Mouse (Mus musculus): ENCODE data around the gene Poc1a. TPM values are rescaled to one million over a fixed set of nuclear protein-coding genes. Genes with fewer than 3 reads are reported as not detected.

Poc1a gene
- total and polyA plus RNA-seq, 3 experiments: 24.5 to 46.7 (median 31.9) TPM

DNA sequence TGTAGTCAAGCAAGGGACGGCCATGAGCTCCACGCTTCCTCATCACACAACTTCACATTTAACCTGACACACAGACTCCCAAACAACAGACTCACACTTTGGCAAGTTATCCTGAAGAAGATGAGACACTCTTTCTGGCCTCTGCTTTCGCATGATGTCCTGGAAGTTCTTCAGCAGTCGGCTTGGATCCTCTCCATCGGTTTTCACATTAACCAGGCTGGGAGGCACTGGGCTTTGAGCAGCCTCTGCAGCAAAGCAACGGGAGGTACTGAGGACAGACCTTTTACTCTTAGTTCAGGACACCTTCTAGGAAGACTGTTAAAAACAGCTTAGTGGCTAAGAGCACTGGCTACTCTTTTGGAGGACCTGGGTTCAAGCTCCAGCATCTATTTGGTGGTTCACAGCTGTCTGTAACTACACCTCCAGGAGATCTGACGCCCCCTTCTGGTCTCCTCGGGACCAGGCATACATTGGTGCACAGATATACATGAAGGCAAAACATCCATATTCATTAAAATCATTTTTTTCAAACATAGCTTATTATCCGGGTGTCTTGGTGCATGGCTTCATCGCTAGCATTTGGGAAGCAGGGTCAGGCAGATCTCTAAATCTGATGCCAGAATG lies 39.2 kb upstream of the Poc1a start:
- no peak overlapping the region for H3K9ac ChIP-seq (ENCODE audit: insufficient read depth, low read depth)
- H3K4me3 ChIP-seq (replicated peaks in 1 of 3; ENCODE audit: low read depth in 2 of 3, low read length in 2 of 3, poor library complexity in 1 of 3): no peak overlapping the region
- H3K4me2 ChIP-seq (ENCODE audit: insufficient read depth, low read depth, poor library complexity, severe bottlenecking): no peak overlapping the region
- H3K36me3 ChIP-seq (replicated peaks in 1 of 2; ENCODE audit: control insufficient read depth in 1 of 2, insufficient read depth in 1 of 2, low read length in 1 of 2): peaks cover 61 to 81% of the 10 kb centered on the region in 2 experiments
- no peaks in the 10 kb centered on the region for H3K27me3 ChIP-seq (replicated peaks)
- H3K9me3 ChIP-seq (replicated peaks; ENCODE audit: low read length): no peaks in the 10 kb centered on the region
- H3K4me1 ChIP-seq (ENCODE audit: control insufficient read depth in 1 of 2, insufficient read depth in 2 of 2): peaks cover 0 to 13% of the 10 kb centered on the region in 2 experiments; a peak in 2 of 4 replicates
- no peak for DNase-seq (ENCODE audit: extremely low read depth)
- H3K79me2 ChIP-seq (replicated peaks; ENCODE audit: control insufficient read depth, extremely low read depth, insufficient read depth, poor library complexity, severe bottlenecking): peaks cover 5% of the 10 kb centered on the region; the same call in 1 of the 2 replicates
- H3K27ac ChIP-seq (ENCODE audit: insufficient read depth, low read depth): no peak overlapping the region
- in situ Hi-C loops (cut with MboI; ENCODE audit: low pct_ligation_motif_present, low pct_unique_long_range_greater_than_20kb, low sequenced_read_pairs): no loop called here
- TF ChIP-seq SMC3 (IDR thresholded peaks at IDR 0.05; ENCODE audit: low read depth, low read length): peak; percentile 21; the same call in 1 of the 2 replicates
- no peak for TF ChIP-seq E2F4 (IDR thresholded peaks at IDR 0.05; ENCODE audit: insufficient replicate concordance, low read depth, low read length)
- peak in 1 of 2 experiments; percentile 38; a peak in 2 of 4 replicates for TF ChIP-seq CTCF (conservative IDR thresholded peaks at IDR 0.05 in 1 of 2, IDR thresholded peaks at IDR 0.05 in 1 of 2; ENCODE audit: low read depth in 2 of 2, low read length in 2 of 2)
- no peak for TF ChIP-seq ELF1 (IDR thresholded peaks at IDR 0.05; ENCODE audit: low read depth, low read length)
- TF ChIP-seq HCFC1 (IDR thresholded peaks at IDR 0.05; ENCODE audit: low read depth, low read length): no peak
- dilution Hi-C loops (cut with MboI; ENCODE audit: extremely low pct_ligation_motif_present, extremely low pct_unique_long_range_greater_than_20kb, low sequenced_read_pairs): no loop called here

DNA sequence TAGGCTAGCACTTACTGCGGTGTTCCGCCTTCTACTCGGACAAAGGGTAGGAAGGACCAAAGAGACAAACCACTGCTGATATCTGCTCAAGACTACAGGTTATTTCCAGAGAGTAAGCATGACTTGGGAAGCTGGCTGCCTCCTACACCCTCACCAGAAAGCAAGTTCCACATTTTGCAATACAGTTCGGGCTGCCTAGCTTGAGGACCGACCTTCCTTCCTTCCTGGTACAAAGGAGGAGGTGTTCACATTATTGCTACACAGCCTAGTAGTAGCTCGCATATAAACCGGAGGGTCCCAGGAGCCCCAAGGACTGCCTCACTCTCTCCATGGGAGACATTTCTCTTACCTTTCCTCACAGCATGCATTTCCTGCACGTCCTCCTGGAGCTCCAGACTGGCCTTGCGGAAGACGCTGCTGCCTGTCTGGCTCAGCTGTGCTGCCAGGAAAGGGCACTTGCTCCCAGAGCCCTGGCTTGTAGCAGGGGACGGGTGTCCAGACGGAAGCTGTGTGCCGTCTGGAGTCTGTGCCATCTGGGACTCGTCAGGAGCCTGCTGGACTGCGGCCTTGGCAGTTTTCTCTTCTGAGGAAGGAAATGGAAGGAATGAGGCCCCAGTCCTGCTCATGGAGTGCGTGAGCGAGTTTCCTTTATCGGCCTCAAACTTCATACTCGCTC lies 37.9 kb upstream of the Poc1a start:
- DNase-seq (ENCODE audit: extremely low read depth): no peak
- Histone ChIP-seq H3K9me3 (replicated peaks; ENCODE audit: low read length) (no peaks in the 10 kb centered on the region), H3K36me3 (replicated peaks in 1 of 2; ENCODE audit: control insufficient read depth in 1 of 2, insufficient read depth in 1 of 2, low read length in 1 of 2) (peaks cover 50 to 68% of the 10 kb centered on the region in 2 experiments), H3K79me2 (replicated peaks; ENCODE audit: control insufficient read depth, extremely low read depth, insufficient read depth, poor library complexity, severe bottlenecking) (peaks cover 10% of the 10 kb centered on the region; the same call in 1 of the 2 replicates), H3K4me3 (replicated peaks in 1 of 3; ENCODE audit: low read depth in 2 of 3, low read length in 2 of 3, poor library complexity in 1 of 3) (no peak overlapping the region), H3K9ac (ENCODE audit: insufficient read depth, low read depth) (no peak overlapping the region), H3K27ac (ENCODE audit: insufficient read depth, low read depth) (no peak overlapping the region), H3K27me3 (replicated peaks) (no peaks in the 10 kb centered on the region), H3K4me2 (ENCODE audit: insufficient read depth, low read depth, poor library complexity, severe bottlenecking) (no peak overlapping the region), H3K4me1 (ENCODE audit: control insufficient read depth in 1 of 2, insufficient read depth in 2 of 2) (peaks cover 0 to 15% of the 10 kb centered on the region in 2 experiments; a peak in 2 of 4 replicates)
- TF ChIP-seq JUN (IDR thresholded peaks at IDR 0.05; ENCODE audit: insufficient read depth, low read depth, low read length): no peak
- TF ChIP-seq ZMIZ1 (IDR thresholded peaks at IDR 0.05; ENCODE audit: low read depth, low read length): no peak
- TF ChIP-seq POLR2A (IDR thresholded peaks at IDR 0.05; ENCODE audit: low read depth, low read length): no peak
- no peak for TF ChIP-seq RAD21 (IDR thresholded peaks at IDR 0.05; ENCODE audit: low read depth, low read length)
- TF ChIP-seq HCFC1 (IDR thresholded peaks at IDR 0.05; ENCODE audit: low read depth, low read length): no peak
- TF ChIP-seq MAZ (IDR thresholded peaks at IDR 0.05; ENCODE audit: low read depth, low read length): no peak
- TF ChIP-seq GABPA (IDR thresholded peaks at IDR 0.05; ENCODE audit: insufficient replicate concordance, low read depth, low read length): no peak
- TF ChIP-seq IRF4 (IDR thresholded peaks at IDR 0.05; ENCODE audit: low read depth, low read length): no peak
- TF ChIP-seq PAX5 (IDR thresholded peaks at IDR 0.05; ENCODE audit: low read length): no peak
- TF ChIP-seq ETS1 (conservative IDR thresholded peaks at IDR 0.05; ENCODE audit: low read depth, low read length): no peak
- TF ChIP-seq BHLHE40 (IDR thresholded peaks at IDR 0.05; ENCODE audit: low read depth, low read length): no peak
- TF ChIP-seq KAT2A (IDR thresholded peaks at IDR 0.05; ENCODE audit: insufficient replicate concordance, low read length): no peak
- no peak for TF ChIP-seq CHD2 (IDR thresholded peaks at IDR 0.05; ENCODE audit: low read length)
- TF ChIP-seq MAX (IDR thresholded peaks at IDR 0.05; ENCODE audit: low read length): no peak
- no peak for TF ChIP-seq USF1 (IDR thresholded peaks at IDR 0.05; ENCODE audit: low read depth, low read length)
- no peak for TF ChIP-seq MAFK (IDR thresholded peaks at IDR 0.05; ENCODE audit: insufficient replicate concordance, low read length)
- no peak for TF ChIP-seq E2F4 (IDR thresholded peaks at IDR 0.05; ENCODE audit: insufficient replicate concordance, low read depth, low read length)
- TF ChIP-seq JUND (conservative IDR thresholded peaks at IDR 0.05; ENCODE audit: low read depth, low read length): no peak
- TF ChIP-seq MYC (IDR thresholded peaks at IDR 0.05; ENCODE audit: low read depth, low read length): no peak
- dilution Hi-C loops (cut with MboI; ENCODE audit: extremely low pct_ligation_motif_present, extremely low pct_unique_long_range_greater_than_20kb, low sequenced_read_pairs) (no loop called here), in situ Hi-C loops (cut with MboI; ENCODE audit: low pct_ligation_motif_present, low pct_unique_long_range_greater_than_20kb, low sequenced_read_pairs) (no loop called here)
